Mouse (Mus musculus): ENCODE results near the gene Rpl22.

DNA sequence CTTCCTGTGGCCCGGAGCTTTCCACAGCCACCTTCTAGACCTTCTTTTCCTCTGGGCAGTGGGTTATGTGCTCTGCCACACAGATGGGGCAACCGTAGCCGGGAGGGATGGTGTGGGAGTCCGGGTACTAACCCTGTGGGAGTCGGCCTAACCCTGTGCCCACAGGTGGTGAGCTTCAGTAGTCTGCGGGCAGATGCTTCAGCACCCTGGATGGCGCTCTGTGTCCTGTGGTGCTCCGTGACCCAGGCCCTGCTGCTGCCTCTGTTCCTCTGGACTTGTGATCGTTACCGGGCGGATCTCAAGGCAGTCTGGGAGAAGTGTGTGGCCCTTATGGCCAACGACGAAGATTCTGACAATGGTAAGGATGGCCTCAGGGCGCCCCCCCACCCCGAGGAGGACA is 43.9 kb upstream of the Rpl22 start:
- no peak for TF ChIP-seq EP300 (IDR thresholded peaks at IDR 0.05; ENCODE audit: low read depth in 1 of 2, low read length in 2 of 2)
- no peak for TF ChIP-seq CTCF (IDR thresholded peaks at IDR 0.05 in 2 of 3, conservative IDR thresholded peaks at IDR 0.05 in 1 of 3; ENCODE audit: control insufficient read depth in 1 of 3, insufficient read depth in 1 of 3, low read depth in 2 of 3, low read length in 3 of 3, poor library complexity in 1 of 3, severe bottlenecking in 1 of 3)
- TF ChIP-seq POLR2A (IDR thresholded peaks at IDR 0.05; ENCODE audit: control insufficient read depth in 1 of 2, insufficient read depth in 1 of 2, low read depth in 1 of 2, low read length in 2 of 2, poor library complexity in 1 of 2) = no peak
- TF ChIP-seq ZNF384 (IDR thresholded peaks at IDR 0.05; ENCODE audit: low read depth, low read length) = no peak
- TF ChIP-seq MYC (IDR thresholded peaks at IDR 0.05; ENCODE audit: low read depth, low read length) = no peak
- no peak for TF ChIP-seq CHD1 (IDR thresholded peaks at IDR 0.05; ENCODE audit: low read depth, low read length)

All from MEL (cell line).